Mouse (Mus musculus): ENCODE data around the gene Cpne5. TPM values are rescaled to one million over a fixed set of nuclear protein-coding genes. Genes with fewer than 3 reads are reported as not detected.
"Not testable (repeated sequence)": the region's sequence is repeated elsewhere in the genome, so short reads cannot be mapped to it uniquely, and the experiment has no call there.

Cpne5 gene
- total RNA-seq (2021) = not detected
- long read RNA-seq, experiment 1 = 0 reads
- long read RNA-seq, experiment 2 = 0 reads

DNA sequence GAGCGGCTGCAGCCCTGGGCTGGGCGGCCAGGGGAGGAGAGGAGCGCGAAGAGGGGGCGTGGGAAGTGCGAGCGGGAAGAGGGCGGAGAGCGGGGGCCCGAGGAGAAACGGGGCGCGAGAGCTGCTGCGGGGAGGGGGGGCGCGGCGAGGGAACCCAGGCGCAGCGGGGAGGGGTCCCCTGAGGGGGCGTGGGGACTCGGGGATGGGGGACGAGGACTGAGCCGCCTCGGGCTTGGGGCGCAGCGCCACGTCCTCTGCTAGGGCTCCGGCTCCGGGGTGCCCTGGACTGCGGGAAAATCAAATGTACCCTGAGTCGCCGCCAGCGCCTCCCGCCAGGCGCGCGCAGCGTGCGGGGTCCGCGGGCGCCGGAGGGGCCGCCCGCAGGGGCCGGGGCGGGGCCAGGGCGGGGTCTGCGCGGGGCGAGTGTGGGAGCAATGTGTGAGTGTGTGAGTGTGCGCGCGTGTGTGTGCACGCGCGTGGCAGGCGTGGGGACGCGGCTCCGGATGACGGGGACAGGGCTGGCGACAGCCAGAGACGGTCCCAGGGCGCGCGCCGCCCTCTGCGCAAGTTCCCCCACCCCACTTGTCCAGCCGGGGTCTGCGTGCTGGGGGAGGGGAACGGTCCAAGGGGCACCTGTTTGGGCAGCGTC, at the start of gene Cpne5:
TSS of gene Cpne5 (minus strand) at position 396 of the 649 bp plus-strand sequence.
- DNase-seq = peak; percentile 38
- H3K4me3 ChIP-seq = peak within 1 kb of the TSS; percentile 72
- no peak for TF ChIP-seq CTCF (IDR thresholded peaks at IDR 0.05)
- no peak within 1 kb of the TSS for H3K27ac ChIP-seq
- intact Hi-C loops (cut with DNase I) = no loop called here

DNA sequence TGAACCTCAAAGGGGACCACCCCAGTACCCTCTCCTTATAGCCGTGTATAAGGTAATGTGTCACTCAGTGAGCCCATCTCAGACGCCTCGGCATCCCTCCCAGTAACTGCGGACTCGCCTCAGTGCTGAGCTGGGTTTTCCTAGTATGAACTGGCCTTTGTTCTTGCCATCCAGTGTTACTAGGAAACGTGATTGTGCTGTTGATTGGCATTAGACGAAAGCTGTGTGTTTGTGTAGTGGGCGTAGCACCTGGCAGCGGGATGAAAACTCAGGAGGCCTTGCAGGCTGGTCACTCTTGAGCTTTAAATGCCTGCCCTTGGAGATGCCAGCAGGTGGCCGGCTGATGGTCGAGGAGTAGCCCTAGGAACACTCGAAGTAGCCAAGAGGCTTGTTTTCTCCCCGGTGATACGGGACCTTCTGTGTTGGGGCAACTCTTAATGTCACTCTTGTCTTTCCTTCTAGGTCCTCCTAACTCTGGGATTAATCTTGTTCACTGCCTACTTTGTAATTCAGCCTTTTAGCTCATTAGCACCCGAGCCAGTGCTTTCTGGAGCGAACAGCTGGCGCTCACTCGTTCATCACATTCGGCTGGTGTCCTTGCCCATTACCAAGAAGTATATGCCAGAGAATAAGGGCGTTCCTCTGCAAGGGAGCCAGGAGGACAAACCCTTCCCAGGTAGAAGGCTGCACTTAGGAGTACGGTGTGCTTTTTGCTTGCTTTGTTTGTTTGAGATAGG, 44.4 kb upstream of the Cpne5 start:
- intact Hi-C loops (cut with DNase I) = no loop called here
- TF ChIP-seq CTCF (IDR thresholded peaks at IDR 0.05) = no peak
- H3K4me3 ChIP-seq = no peak overlapping the region
- H3K27ac ChIP-seq = no peak overlapping the region
- no peak for DNase-seq

DNA sequence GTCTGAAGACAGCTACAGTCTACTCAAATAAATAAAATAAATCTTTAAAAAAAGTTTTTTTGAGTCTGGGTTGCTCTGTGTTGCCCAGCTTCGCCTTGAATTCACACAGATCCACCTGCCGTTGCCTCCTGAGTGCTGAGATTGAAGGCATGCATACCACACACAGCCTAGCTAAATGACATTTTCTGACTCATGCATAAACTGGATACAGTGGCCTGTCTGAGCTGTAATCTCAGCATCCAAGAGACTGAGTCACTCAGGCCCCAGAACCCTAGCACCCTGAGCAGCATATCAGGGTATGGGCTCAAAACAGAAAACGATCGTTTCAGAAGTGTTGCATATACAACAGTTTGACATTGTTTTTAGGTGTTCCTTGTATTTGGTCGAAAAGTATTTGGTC, 43.6 kb upstream of the Cpne5 start:
- intact Hi-C loops (cut with DNase I) = no loop called here

DNA sequence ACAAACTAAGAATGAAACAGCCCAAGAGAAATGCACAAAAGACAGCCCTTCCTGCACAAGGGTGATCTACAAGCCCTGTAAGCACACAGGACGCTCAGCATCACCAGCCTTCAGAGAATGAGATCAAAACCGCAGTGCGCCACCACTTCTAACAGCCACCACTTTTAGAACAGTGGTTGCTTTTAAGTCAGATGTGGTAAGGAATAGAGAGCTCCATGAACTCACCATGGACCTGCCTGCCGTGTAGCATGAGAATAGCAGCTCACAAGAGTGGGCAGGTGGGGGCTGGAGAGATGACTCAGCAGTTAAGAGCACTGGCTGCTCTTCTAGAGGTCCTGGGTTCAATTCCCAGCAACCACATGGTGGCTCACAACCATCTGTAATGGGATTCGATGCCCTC, 42.5 kb upstream of the Cpne5 start:
- H3K4me3 ChIP-seq = no peak overlapping the region
- no peak for TF ChIP-seq CTCF (IDR thresholded peaks at IDR 0.05)
- intact Hi-C loops (cut with DNase I) = no loop called here

More for the DNA sequence above, 43.6 kb upstream of the Cpne5 start:
- no peak for DNase-seq
- H3K27ac ChIP-seq = no peak overlapping the region
- H3K4me3 ChIP-seq = no peak overlapping the region
- no peak for TF ChIP-seq CTCF (IDR thresholded peaks at IDR 0.05)

DNA sequence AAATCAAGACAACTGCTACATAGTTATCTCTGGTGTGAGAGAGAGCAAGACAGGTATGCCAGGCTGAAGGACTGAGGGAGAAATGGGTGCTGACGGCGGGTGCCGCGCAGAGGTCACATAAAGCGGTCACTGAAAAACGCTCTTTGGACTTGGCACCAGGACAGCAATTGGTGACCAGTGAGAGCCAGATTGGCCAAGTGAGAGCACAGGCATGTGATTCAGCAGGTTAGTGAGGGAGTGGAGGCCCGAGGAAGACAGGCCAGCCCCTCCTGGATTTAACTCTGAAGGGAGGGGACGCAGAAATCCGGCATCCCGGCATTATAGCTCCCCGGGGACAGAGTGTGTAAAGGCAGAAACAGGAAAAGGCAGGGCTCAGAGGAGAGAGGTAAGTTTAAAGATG, 35.9 kb upstream of the Cpne5 start:
- intact Hi-C loops (cut with DNase I) = loop anchor here (5.0 kb wide), 2 partner anchors 58 to 83 kb away; no protein-coding TSS in a partner anchor
- DNase-seq = peak; percentile 63
- peak overlapping the region; percentile 79 for H3K27ac ChIP-seq
- peak overlapping the region; percentile 50 for H3K4me3 ChIP-seq
- no peak for TF ChIP-seq CTCF (IDR thresholded peaks at IDR 0.05)

More for the DNA sequence above, 42.5 kb upstream of the Cpne5 start:
- DNase-seq = no peak
- no peak overlapping the region for H3K27ac ChIP-seq

DNA sequence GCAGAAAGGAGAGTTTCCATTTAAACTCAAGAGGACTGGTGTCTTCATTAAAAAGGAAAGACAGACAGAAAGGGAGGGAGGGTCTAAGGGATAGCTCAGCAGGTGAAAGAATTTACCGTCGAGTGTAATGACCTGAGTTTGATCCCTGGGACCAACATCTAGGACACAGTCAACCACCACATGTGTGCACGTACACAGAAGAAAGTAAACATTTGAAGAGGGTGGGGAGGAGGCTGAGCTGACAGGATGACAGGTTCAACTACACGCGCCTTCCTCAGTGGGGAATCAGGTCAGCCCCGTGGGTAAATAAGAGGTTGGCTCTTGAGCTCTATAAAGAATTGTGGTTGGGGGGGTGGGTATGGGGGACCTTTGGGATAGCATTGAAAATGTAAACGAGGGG, 35.2 kb upstream of the Cpne5 start:
- no peak for DNase-seq
- no peak overlapping the region; the same call in 1 of the 2 replicates for H3K27ac ChIP-seq
- intact Hi-C loops (cut with DNase I) = loop anchor here (5.0 kb wide), 2 partner anchors 59 to 84 kb away; no protein-coding TSS in a partner anchor
- no peak overlapping the region for H3K4me3 ChIP-seq
- TF ChIP-seq CTCF (IDR thresholded peaks at IDR 0.05) = no peak

DNA sequence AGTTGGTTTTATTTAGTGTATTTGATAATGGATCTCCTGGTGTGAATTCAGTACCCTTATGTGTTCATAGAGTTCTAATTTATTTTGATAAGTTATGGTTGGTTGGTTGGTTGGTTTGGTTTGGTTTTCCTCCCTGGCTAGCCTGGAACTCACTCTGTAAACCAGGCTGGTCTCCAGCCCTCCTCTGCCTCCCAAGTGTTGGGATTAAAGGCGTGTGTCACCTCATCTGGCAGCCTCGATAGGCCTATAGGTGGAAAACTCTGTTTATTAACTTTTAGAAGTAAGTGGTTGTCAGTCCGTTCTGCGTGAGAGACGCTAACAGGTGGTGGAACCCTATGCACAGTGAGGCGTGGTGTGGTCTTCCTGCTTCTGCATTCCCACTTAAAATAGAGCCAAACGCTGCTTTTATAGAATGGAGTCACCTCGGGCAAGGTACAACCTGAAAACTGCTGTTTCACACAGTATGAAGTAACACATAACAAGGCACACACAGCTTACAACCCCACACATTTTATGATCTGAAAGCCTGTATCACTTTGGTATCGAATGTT, 32.3 kb upstream of the Cpne5 start:
- DNase-seq = no peak
- H3K4me3 ChIP-seq = peak overlapping the region; percentile 85
- intact Hi-C loops (cut with DNase I) = loop anchor here (5.0 kb wide), 2 partner anchors 62 to 87 kb away; no protein-coding TSS in a partner anchor
- peak overlapping the region; percentile 94 for H3K27ac ChIP-seq
- TF ChIP-seq CTCF (IDR thresholded peaks at IDR 0.05) = no peak

DNA sequence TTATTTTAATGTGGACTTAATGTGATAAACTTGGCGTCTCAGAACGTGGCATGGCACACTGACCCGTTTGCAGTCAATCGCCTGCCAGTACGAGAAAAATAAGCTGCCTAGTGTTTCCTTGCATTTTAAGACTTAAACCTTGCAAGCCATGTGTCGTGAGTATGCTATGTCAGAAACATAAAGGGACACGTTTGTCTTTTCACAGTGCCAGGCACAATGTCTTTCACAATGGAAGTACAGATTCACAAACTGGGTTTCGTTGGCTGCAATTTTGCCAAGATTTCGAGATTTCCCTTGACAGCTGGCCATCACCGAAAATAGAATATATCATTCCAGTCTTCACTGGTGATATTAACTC, 31.4 kb upstream of the Cpne5 start:
- DNase-seq = no peak
- peak overlapping the region; percentile 94 for H3K27ac ChIP-seq
- intact Hi-C loops (cut with DNase I) = no loop called here
- no peak for TF ChIP-seq CTCF (IDR thresholded peaks at IDR 0.05)
- peak overlapping the region; percentile 85 for H3K4me3 ChIP-seq

DNA sequence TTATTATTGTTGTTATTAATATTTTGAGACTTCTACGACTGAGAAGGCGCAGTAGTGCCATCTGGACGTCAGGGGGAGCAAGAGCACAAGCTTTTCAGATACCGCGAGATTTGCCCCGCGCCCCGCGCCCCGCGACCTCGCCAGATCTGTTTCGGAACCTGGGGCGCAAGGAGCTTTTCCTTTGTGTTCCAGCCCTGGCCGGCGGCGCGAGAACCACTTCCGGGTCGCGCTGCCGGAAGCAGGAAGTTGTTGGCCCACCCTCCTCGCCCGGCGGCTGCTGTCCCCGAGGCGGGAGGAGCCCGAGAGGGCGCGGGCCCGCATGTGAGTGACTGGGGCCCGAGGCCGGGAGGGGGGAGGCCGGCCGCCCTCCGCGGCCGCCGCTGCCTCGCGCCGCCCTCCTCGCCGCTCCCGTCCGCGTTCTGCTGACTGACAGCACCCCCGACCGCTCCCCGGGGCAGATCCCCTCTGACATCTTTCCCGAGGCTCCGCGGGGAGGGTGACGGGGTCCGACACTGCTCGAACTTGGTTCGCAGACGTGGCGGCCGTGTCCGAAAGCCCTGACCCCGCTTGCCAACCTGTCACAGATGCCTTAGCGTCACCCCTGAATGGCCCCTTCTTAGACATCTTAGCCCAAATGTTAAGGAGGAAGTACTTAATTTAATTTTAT, 30.8 kb upstream of the Cpne5 start, which contains the start of gene BC004004:
TSS of gene BC004004 (plus strand) at position 107 of the 667 bp plus-strand sequence.
- TF ChIP-seq CTCF (IDR thresholded peaks at IDR 0.05) = peak; percentile 96
- peak; percentile 98 for DNase-seq
- Histone ChIP-seq H3K4me3 (peak within 1 kb of the TSS; percentile 85), H3K27ac (peak within 1 kb of the TSS; percentile 94)
- intact Hi-C loops (cut with DNase I) = loop anchor here (1.0 kb wide), 1 partner anchor 102 kb away; no protein-coding TSS in a partner anchor

DNA sequence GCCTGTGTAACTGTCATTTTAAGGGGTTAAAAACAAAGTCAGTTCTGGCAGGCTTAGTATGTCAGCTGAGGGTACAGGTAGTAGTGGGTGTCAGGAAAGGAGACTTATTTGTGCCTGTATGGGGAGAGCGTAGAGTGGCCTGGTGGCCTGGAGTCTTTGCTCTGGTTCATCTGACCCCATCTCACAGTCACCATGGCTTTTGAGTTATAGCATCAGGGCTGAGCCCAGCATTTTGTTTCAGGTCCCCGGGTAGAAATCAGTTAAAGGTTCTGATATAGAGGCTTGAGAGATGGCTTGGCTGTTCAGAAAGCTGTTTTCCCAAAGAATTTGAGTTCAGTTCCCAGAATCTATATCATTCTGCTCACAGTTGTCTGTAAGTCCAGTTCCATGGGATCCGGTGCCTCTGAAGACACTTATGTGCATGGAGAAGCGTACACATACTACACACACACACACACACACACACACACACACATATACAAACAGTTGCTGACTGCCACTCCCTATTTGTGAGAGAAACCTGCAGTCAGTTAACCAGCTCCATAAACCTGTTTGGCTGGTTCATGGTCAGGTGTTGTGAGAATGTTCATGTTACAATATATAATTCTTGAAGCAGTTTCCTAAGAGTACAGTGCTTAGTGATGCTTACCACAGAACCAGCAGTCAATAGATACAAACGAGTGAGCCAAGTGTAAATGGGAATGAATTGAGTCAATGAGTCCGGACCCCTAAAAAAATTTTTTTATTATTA, 30.1 kb upstream of the Cpne5 start:
- H3K27ac ChIP-seq = peak overlapping the region; percentile 94
- intact Hi-C loops (cut with DNase I) = loop anchor here (1.0 kb wide), 1 partner anchor 103 kb away; no protein-coding TSS in a partner anchor
- DNase-seq = no peak
- no peak for TF ChIP-seq CTCF (IDR thresholded peaks at IDR 0.05)
- peak overlapping the region; percentile 85 for H3K4me3 ChIP-seq

DNA sequence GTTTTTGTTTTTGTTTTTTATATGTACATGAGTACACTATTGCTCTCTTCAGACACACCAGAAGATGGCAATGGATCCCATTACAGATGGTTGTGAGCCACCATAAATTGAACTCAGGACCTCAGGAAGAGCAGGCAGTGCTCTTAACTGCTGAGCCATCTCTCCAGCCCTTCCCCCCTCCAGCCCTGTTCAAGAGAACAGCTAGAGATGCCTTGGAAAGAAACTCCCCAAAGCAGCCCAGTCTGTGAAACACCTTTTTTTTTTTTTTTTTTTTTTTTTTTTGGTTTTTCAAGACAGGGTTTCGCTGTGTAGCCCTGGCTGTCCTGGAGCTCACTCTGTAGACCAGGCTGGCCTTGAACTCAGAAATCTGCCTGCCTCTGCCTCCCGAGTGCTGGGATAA, 29.1 kb upstream of the Cpne5 start:
- H3K4me3 ChIP-seq; intact Hi-C loops (cut with DNase I); DNase-seq; H3K27ac ChIP-seq: not testable (repeated sequence)

DNA sequence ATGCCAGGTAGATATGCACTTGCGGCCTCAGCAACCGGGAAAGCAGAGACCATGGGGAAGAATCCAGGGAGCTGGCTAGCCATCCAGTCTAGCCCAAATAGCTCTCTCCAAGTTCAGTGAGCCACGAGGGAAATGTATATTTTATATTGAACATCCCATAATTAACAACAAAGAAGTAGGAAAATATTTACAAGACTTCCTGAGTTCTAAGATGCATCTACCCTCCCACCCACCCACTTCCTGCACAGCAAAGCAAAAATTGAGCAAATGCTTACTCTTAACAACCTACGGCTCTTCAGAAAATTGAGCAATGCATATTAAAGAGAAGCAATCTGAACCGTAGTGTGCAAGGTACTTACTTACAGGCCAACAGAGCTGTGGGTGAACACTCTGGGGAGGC, 26.8 kb upstream of the Cpne5 start:
- H3K27ac ChIP-seq = peak overlapping the region; percentile 97
- intact Hi-C loops (cut with DNase I) = loop anchor here (5.0 kb wide), 1 partner anchor 248 kb away; no protein-coding TSS in a partner anchor
- H3K4me3 ChIP-seq = peak overlapping the region; percentile 90
- TF ChIP-seq CTCF (IDR thresholded peaks at IDR 0.05) = no peak
- no peak for DNase-seq
